Mouse (Mus musculus): Measurements from ENCODE around the gene Gys2.
"Not testable (repeated sequence)": the region's sequence is repeated elsewhere in the genome, so short reads cannot be mapped to it uniquely, and the experiment has no call there.

Gys2 gene

DNA sequence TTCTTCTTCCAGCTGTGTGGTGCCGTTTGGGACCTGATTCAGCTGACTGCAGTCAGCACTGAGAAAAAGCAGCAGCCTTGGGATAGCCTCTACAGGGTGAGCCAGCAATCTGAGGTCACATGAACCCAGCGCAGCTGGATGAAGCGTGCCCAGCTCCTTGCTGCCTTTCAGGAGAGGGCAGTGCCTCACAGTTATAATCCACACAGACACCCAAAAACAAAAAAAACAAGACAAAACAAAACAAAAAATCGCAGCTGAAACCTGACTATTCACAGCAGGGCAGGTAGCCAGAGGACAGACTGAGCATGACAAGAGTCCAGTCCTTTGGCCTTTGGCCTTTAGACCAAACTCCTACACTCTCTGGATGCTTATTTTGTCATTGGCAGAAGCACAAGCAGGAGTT lies at the start of gene Gys2:
Gene Gys2 (minus strand): TSS at position 309 of the 403 bp plus-strand sequence.
- DNase-seq = no peak

DNA sequence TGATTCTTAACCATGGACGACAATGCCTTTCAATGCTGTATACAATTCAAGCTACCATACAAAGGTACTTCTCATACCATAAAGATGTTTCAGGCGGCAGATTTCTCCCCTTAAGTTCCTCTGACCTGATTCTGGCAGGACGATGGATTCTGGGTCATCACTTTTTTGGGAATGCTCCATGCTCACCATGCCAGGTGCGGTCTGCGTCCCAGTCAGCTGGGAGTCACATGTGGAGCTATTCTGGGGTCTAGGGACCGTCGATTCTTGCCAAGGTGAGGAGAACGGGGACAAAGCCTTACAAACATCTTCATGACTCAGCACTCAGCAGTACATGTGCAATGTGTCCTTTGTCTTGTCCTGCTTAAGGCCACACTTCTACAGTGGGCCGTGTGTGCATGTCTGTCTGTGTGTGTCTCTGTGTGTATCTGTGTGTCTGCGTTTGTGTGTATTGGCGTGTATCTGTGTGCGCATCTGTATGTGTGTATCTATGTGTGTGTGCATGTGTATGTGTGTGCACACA lies 48.7 kb upstream of the Gys2 start:
- DNase-seq = no peak

DNA sequence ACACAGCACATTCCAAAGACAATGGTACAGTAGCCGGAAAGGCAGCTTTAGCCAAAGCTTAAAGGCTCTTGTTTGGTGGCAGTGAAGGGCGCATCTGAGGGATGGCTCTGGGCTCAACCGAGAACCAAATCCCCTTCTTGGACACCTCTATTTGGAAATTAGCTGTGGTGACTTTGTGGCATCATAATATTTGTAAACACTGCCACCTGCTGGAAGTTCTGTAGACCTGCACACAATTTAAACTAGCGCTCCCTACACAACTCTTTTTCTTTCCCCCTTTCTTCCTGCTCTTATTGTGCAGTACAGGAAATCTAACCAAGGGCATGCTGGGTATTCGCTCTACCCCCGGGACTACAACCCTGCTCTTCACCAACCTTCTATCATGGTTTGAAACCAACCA lies 46.2 kb upstream of the Gys2 start:
- peak in 1 of 2 experiments; percentile 13 for DNase-seq

DNA sequence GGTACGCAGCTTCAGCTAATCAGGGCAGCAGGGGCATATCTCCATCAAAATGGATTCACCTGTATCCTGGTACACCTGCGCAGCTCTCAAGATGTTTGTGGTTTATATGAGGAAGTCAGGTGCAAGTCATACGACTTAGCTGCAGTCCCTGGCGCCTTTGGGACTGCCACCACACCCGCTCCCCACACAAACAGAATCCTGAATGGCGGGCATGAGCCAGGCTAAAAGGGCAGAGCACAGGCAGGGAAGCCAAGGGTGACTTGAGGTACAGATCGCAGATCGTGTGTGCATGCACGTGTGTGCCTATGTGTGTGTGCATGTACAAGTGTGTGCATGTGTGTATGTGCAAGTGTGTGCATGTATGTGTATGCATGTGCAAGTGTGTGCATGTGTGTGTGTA lies 42.5 kb upstream of the Gys2 start:
- DNase-seq = not testable (repeated sequence)

DNA sequence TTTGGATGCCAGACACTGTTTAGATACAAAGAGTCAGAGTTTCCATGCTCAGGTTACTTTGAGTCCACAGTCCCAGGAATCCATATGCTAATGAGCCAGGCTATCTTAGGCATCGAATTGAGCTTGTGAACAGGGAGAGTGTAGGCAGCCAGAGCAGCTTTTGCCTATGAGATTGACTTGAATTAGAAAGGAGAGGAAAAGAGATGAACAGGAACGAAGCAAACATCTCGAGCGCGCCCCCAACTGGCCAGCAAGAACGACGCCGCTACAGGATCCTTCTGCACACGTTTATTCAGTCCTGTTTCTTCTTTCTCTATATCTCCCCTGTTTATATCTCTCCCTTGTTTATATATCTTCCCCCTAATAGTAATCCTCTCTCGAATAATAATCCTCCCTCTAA lies 42.0 kb upstream of the Gys2 start:
- DNase-seq = peak; percentile 56

DNA sequence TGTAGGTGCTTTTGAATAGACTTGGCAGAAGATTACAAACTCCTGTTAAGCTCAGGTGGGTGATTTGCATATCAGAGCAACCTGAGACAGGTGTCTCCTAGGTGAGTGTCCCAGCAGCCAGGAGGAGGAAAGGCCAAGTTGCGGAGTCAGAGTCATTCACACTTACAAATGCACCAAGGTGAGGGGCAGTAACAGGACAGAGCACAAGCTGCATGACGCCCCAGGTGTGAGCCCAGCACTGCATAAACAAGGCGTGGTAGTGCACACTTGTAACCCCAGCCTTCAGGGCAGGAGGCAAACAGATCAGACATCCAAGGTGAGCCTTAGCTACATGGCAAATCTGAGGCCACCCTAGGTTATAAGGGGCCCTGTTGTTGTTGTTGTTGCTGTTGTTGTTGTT lies 40.0 kb upstream of the Gys2 start:
- DNase-seq = no peak

DNA sequence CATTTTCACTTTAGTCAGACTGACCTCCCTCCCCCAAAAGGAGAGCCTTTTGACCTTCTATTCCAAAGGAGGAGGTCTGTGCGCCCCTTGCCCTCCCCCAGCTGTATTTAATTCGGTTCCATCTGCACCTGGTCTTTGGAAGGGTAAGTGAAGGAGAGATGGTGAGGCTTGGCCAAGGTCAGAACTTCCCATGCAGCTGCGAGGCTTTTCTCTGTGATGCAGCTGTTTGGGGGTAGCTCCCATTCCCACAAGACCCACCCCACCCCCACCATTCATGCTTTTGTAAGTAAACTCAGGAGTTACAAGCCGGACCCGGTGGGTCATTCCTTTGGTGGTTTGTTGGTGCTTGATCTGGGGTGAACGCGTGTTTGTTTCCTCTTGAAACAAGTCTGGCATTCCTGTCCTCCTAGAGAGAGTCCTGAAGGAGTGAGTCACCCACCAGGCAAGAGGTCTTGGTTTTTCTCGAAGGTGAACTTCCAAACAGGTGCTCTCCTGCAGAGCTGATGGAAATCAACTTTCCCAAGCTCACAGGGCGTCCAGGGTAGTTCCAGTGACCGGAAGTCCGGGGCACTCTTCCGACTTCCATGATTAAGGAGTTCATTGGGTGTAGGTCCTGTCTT lies 38.7 kb upstream of the Gys2 start:
- DNase-seq = no peak

DNA sequence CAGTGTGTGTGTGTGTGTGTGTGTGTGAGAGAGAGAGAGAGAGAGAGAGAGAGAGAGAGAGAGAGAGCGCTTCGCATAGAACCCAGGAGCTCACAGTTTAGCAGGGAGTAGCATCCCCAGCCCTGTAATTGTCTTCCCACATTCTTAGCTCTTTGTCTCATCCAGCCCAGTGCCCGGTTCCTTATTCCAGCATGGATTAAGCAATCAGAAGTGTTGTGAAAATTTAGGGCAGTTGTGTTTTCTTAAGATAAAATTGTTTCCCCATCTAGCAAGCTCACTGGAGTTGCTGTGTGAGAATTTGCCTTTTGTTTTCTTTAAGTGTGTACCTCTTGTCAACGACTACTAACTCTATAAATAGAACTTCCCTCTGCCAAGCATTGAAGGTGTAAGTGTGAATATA lies 35.8 kb upstream of the Gys2 start:
- DNase-seq = no peak

DNA sequence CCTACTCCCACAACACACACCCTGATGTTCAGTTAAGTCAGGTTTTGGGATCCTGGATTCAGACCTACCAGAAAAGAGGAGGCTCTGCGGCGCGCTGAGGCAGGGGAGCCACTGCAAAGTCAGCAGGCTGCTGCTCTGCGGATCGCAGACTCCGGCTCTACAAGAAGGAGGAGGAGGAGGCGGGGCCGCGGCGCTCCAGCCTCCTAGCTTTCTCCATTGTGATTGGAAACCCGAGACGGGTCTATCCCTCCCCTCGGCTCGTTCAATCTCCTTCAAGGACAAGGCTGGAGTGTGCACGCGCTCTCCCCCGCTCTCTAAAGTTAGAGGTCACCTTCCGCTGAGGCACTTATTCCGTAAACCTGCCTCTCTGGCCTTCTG lies 34.9 kb upstream of the Gys2 start, which contains the start of gene Ldhb:
Gene Ldhb (minus strand): TSS at position 173 of the 378 bp plus-strand sequence.
- DNase-seq = peak; percentile 84 to 85

DNA sequence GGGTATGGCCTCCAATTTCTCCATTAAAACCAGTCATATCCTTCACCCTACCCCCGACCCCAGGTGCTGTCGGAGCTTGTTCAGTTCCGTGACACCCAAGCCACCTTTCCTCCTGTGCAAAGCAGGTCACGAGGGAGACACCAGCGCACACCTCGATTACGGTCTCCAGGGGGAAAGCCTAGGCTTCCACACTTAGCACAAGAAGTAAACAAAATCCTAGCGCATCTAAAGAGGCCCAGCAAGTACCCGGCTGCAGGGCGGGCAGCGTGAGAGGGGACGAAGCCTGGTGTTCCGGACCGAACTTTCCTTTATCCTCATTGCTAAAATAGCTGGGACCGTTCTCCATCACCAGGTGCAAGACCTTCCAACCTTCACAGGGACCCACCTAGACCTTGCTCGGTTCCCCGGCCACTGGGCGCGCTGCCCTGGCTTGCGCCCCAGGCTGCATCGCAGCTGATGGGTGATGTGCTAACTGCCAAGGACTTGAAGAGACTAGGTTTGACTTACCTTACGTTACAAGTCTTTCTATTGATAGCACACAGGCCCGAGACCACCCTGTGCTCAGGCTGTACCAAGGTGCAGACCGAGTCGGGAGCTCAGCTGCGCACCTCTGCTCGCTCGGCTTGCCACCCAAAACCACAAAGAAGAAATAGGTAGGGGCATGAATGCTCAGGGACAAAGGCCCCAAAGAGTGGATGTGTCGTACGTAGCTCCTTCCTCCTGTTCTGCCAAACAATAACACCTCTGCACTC lies 34.3 kb upstream of the Gys2 start:
- DNase-seq = peak; percentile 31 to 50

DNA sequence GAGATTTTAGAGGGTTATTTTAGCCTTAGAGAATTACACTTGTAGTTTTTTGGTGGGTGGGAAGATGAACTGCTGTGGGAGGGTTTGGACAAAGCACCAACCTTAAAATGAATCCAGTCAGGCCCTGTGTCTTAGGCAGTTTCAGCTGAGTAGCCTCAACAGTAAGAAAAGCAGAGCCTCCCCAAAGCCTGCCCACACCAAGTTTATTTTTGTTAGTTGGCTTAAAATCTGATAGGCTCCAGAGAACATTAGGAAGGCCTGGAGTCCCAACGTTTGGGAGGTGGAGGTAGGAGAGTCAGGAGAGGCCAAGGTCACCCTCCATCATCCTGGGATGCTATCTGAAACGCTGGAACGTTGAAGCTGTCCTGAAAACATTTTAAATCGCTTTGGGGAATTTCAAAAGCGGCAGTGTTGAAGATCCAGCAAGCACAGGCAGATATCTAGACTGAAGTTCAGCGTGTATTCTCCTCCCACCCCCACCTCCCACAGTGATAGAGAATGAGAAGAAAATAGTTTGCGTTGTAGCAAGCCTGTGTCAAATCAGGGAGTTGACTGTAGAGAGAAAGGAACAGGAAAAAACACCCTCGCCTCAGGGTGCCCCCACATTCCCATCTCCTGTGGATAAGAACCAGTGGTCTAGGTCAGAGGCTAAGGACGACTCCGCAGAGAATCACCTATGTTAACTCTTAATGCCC lies 33.6 kb upstream of the Gys2 start:
- peak in 1 of 2 experiments; percentile 27 for DNase-seq

DNA sequence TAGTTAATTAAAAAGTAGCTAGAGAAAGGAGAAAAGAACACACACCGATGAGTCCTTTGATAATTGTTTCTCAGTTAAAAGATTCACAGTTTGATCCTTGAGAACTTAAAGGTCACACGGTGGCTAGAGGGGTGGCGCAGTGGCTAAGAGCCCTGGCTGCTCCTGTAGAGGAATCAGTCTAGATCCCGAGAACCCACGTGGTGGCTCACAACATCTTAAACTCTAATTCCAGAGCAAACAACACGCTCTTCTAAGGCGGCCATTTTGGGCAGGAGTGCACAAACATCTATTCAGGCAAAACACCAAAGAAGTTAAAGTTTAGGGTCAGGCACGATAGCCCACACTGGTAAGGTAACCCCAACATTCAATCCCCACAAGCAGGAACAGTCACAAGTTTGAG lies 30.7 kb upstream of the Gys2 start:
- DNase-seq = no peak

DNA sequence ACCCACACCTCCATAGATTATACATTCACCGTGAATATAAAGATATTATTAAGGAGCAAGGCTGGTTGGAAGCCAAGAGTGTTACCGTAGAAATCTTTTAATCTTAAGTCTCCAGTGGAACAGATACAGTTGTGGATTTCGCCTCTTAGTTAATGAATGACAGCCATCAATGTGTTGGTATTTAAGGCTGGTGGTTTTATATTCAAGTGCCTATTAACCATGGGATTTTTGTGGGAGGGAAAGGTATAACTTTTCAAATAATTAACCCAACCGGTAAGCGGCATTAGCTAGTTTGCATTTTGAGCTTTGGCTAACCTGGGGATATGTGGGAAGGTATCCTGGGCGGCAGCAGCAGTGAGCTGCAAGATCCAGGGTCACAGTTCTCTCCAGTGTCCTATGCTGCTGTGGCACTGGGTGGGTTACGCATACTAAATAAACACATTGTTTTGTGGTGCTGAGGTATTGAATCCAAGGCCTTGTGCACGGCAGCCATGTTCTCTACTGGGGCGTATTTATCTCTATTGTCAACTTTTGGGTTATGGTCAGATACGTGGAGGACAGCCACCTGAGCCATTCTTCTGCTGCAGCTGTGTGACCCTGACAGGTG lies 29.7 kb upstream of the Gys2 start:
- DNase-seq = no peak

DNA sequence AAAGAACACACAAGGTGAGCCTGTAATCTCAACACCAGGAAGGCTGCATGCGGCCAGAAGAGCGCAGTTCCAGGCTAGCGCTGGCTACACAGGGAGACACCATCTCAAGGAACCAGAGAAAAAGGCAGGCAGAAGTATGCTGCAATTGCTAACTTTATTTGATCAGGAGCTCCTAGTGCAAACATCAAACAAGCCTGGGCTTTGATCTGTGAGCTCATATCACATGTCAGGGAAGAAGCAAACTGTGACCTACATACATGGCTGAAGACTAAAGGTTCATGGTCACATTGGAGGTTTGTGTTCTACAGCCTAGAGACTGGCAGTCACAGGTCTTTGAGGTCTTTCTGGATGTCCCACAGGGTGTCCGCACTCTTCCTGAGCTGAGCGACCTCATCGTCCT lies 17.2 kb upstream of the Gys2 start:
- DNase-seq = not testable (repeated sequence)

DNA sequence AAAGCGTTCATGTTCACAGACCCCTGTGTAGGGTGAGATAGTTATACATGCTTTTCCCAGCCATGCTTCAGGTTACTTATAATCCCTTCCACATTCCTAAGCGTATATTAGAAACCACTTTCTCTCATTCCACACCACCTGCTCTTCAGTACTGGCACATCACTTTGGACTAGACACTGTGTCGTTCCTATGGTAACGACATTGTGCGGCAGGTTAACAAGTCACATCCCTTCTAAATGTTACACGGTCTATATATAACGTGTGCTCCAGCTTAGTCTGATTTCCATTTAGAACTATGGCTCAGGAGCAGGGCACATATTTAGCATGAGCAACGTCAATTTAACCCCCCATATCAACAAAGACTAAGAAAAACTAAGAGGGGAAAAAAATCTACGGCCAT lies 14.7 kb upstream of the Gys2 start:
- no peak for DNase-seq

DNA sequence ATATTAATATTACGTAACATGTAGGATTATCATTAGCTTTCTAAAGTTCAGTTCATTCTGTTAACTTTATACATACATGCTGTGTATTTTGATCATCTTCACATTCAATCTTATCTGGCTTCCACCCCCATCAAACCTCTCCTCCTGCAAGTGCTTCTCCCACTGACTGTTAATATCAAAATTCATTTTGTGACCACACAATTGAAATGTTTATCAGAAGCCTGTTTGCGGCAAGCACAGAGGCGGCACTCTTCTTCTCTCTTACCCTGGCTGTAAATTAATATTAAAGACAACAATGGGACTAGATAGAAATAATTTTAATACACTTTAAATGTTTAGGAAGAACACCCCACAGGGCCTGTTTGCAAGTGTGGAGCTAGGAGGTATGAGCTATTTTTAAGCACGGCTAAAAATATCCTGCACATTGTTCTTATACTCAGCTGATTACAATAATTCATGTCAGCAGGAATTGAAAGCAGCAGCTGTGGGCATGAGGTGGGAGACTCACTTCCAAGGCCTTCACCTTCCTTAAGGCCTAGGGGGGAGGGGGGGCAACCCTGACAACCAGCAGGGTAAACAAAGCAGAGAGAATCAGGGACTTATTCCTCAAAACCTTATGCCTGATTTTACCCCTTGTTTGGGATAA lies 12.7 kb upstream of the Gys2 start:
- no peak for DNase-seq

DNA sequence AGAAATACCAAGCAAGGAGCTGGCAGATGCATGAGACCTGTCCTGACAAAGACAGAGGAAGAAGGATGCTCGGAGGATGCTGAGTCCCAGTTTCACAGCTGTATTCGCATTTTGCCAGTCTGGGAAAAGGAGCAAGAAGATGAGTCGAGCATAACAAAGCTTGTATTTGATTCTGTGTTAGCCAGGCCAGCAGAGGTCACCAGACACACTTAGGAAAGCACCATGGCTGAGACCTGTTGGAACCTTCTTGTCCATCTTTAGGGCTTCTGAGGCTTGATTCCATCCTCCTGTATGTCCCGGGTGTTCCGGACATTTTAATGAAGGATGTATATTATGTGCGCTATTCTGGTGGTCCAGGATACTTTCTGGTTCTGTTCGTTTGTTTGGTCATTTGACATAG lies 4.3 kb upstream of the Gys2 start:
- no peak for DNase-seq

DNA sequence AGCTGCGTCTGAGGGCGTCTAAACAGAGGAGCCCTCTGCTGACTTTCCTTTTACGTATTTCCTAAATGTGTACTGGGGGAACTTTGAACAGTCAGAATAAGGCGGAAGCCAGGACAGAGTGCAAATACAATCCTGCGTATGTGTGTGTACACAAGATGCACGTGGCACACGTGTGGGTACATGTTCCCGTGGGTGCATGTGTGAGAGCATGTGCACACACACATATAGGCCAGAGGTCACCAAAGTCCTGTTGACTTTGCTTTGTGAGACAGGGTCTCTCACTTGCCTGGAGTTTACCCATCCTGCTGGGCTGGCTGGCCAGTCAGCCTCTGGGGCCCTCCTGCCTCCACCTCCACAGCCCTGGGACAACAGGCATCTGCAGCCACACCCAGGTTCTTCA lies 1.8 kb downstream of the Gys2 start:
- no peak for DNase-seq

DNA sequence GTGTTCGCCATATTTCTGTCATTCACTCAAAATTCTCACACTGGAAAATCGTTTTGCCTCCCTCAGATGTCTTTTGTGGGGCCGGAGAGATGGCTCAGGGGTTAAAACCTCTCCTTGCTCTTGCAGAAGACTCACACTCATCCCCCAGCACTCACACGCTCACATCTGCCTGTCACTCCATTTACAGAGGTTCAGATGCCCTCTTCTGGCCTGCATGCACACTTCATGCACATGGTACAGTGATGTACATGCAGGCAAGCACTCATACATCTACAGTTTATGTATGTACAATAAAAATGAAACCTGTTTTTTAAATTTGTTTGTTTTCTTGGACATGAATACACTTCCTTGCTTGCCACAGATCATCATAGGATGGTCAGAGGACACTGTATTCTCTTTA lies 3.3 kb downstream of the Gys2 start:
- DNase-seq = no peak

DNA sequence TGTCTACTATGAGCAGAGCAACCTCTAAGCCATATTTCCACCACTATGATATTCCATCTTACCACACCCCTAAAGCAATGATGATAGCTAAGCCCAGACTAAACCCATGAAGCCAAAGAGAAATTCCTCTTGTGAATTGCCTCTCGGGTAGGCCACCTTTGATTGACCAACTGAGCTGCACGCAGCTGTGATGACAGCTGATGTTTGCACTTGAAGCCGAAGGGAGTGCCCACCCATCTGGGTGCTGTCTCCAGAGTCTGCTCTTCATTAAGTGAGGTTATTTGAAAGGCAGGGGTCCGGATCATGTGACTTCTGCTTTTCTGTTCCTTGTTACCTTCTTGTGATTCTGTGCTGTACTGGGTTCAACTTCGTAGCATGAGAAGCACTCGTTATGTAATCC lies 10.7 kb downstream of the Gys2 start:
- no peak for DNase-seq

DNA sequence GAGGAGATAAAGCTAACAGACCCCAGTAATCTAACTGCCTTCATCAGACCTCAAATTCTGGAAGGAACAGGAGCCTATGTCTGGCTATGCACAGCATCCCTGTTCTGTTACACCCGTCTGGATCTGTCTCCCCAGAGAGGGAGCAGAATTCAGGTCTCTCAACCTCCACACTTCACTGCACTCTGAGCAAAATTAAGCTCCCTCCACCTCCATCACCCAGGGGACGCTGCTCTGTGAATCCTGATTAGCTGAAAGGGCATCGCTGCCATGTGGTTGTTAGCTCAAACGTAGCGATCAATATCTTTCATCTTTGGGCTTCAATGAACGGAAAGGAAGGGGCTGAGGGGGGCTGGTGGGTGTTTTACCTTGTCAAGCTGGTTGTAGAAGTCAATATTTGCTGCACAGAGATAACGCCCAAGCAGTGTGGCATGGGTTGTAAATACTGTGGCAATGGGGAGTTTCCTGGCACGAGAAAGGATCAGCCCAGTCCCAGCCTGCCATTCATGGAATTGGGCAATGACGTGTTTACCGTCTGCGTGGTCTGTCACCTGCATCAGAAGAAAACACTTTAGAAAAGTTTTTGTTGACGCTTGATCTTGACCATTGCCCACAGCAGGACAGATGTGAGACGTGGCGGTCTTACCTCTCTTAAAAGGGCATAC lies 13.8 kb downstream of the Gys2 start:
- DNase-seq = no peak

DNA sequence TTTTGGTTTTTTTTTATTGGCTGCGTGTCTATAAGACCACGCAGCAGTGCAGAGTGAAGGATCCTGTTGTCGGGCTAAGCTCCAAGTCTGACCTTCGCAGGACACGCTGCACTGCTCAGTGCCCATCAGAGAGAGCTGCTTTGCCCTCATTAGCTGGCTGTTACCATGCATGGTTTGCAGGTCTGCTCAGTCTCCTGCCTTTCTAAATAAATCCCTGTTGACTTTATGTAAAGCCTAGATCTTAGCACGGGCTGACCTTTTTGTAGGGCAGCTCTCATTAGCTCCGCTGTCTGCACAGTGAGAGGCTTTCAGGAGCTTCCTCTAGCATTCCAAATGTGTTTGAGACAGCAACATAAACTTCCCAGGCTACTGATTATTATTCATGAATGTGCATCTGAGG lies 14.9 kb downstream of the Gys2 start:
- no peak for DNase-seq

Measured in cerebellum, postnatal 36 days (tissue).